Mouse (Mus musculus): Measurements from ENCODE around the gene Znfx1. TPM values are rescaled to one million over a fixed set of nuclear protein-coding genes. Genes with fewer than 3 reads are reported as not detected.

Gene Znfx1
- polyA plus RNA-seq, 1 experiment from 2014 or later, result 7.6 TPM

- Histone ChIP-seq H3K4me3 (ENCODE audit: low read length) (peak overlapping the region; percentile 99), H3K4me1 (ENCODE audit: control insufficient read depth, insufficient read depth, low read length) (peaks cover 29% of the 10 kb centered on the region), H3K9me3 (replicated peaks; ENCODE audit: control insufficient read depth, low read length) (no peaks in the 10 kb centered on the region), H3K36me3 (ENCODE audit: control insufficient read depth, insufficient read depth) (no peaks in the 10 kb centered on the region), H3K27me3 (ENCODE audit: control insufficient read depth, insufficient read depth, low read length) (no peaks in the 10 kb centered on the region), H3K9ac (ENCODE audit: low read length) (peak overlapping the region; percentile 81), H3K27ac (ENCODE audit: low read length) (peak overlapping the region; percentile 74), H3K4me2 (ENCODE audit: low read depth, low read length) (peak overlapping the region; percentile 74)
- WGBS, result 35% methylated on average over 8 of the region's 8 CpGs
- peak; percentile 8; the same call in 1 of the 2 replicates for ATAC-seq (replicated peaks; ENCODE audit: extremely low read depth, insufficient read depth, low FRiP score)
Observed at GRCm38 (mm10) chr2:166996533-166996894, 66.3 kb downstream of the Znfx1 start.

GRCm38 (mm10) chr2:166995796-166996532 is 66.9 kb downstream of the Znfx1 start, which contains the start of gene Stau1:
Gene Stau1, minus strand, starts transcription at chr2:166996299.
- WGBS, result under 1% methylated on average over 73 of the region's 88 CpGs
- Histone ChIP-seq H3K9ac (ENCODE audit: low read length) (peak within 1 kb of the TSS; percentile 99), H3K27ac (ENCODE audit: low read length) (peak within 1 kb of the TSS; percentile 99), H3K36me3 (ENCODE audit: control insufficient read depth, insufficient read depth) (no peaks in the 10 kb centered on the region), H3K9me3 (replicated peaks; ENCODE audit: control insufficient read depth, low read length) (no peaks in the 10 kb centered on the region), H3K27me3 (ENCODE audit: control insufficient read depth, insufficient read depth, low read length) (no peaks in the 10 kb centered on the region), H3K4me1 (ENCODE audit: control insufficient read depth, insufficient read depth, low read length) (peaks cover 35% of the 10 kb centered on the region), H3K4me2 (ENCODE audit: low read depth, low read length) (peak within 1 kb of the TSS; percentile 84), H3K4me3 (ENCODE audit: low read length) (peak within 1 kb of the TSS; percentile 99)
- ATAC-seq (replicated peaks; ENCODE audit: extremely low read depth, insufficient read depth, low FRiP score), result peak; percentile 99

DNA sequence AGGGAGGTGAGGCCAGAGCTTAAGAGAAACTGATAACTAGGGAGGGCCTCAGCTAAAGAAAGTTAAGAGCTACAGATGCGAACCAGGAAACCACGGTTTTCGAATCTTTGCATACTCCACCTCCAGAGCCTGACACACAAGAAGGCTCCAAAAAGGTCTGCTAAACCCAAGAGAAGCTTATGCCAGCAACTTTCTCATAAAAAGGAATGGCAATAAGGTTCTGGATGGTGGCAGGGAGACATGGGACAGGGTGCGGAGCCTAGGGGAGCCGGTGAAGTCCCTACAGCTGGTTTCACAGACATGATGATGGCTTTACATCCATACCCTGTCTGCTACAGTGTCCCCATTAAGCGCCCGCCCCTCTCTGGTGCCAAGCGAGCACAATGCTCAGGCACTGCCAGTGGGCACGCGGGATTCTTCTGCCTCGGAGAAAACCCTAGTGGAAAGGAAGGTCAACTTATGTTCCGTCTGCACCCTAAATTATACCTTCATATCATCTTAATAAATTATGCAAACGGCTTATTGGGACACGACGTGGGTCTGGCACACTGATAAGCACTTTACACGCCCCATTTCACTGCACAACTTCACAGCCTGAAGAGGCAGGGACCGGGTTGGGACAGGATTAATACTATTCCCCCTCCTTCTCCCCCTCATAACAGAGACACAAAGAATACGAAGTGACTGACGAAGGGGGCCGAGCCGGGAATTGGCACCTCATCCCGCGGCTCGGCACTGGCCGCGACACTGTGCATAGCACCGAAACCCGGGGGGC is 67.6 kb downstream of the Znfx1 start:
- Histone ChIP-seq H3K9ac (ENCODE audit: low read length) (peak overlapping the region; percentile 99), H3K9me3 (replicated peaks; ENCODE audit: control insufficient read depth, low read length) (no peaks in the 10 kb centered on the region), H3K27ac (ENCODE audit: low read length) (peak overlapping the region; percentile 99), H3K36me3 (ENCODE audit: control insufficient read depth, insufficient read depth) (no peaks in the 10 kb centered on the region), H3K4me3 (ENCODE audit: low read length) (peak overlapping the region; percentile 99), H3K4me1 (ENCODE audit: control insufficient read depth, insufficient read depth, low read length) (peaks cover 41% of the 10 kb centered on the region), H3K27me3 (ENCODE audit: control insufficient read depth, insufficient read depth, low read length) (no peaks in the 10 kb centered on the region), H3K4me2 (ENCODE audit: low read depth, low read length) (peak overlapping the region; percentile 84)
- no peak for ATAC-seq (replicated peaks; ENCODE audit: extremely low read depth, insufficient read depth, low FRiP score)
- 2% methylated on average over 28 of the region's 28 CpGs for WGBS

GRCm38 (mm10) chr2:166991945-166992344 is 70.9 kb downstream of the Znfx1 start:
- Histone ChIP-seq H3K9me3 (replicated peaks; ENCODE audit: control insufficient read depth, low read length) (no peaks in the 10 kb centered on the region), H3K9ac (ENCODE audit: low read length) (no peak overlapping the region), H3K4me1 (ENCODE audit: control insufficient read depth, insufficient read depth, low read length) (peaks cover 43% of the 10 kb centered on the region), H3K27ac (ENCODE audit: low read length) (no peak overlapping the region), H3K4me3 (ENCODE audit: low read length) (no peak overlapping the region), H3K27me3 (ENCODE audit: control insufficient read depth, insufficient read depth, low read length) (no peaks in the 10 kb centered on the region), H3K4me2 (ENCODE audit: low read depth, low read length) (no peak overlapping the region), H3K36me3 (ENCODE audit: control insufficient read depth, insufficient read depth) (no peaks in the 10 kb centered on the region)
- ATAC-seq (replicated peaks; ENCODE audit: extremely low read depth, insufficient read depth, low FRiP score), result no peak

- ATAC-seq (replicated peaks; ENCODE audit: extremely low read depth, insufficient read depth, low FRiP score), result no peak
- peaks cover 39% of the 10 kb centered on the region for H3K4me1 ChIP-seq (ENCODE audit: control insufficient read depth, insufficient read depth, low read length)
- no peak overlapping the region for H3K4me2 ChIP-seq (ENCODE audit: low read depth, low read length)
- H3K36me3 ChIP-seq (ENCODE audit: control insufficient read depth, insufficient read depth), result no peaks in the 10 kb centered on the region
- H3K9ac ChIP-seq (ENCODE audit: low read length), result no peak overlapping the region
- H3K27me3 ChIP-seq (ENCODE audit: control insufficient read depth, insufficient read depth, low read length), result no peaks in the 10 kb centered on the region
- no peak overlapping the region for H3K4me3 ChIP-seq (ENCODE audit: low read length)
- H3K27ac ChIP-seq (ENCODE audit: low read length), result peak overlapping the region; percentile 32; the same call in 1 of the 2 replicates
- 53% methylated on average over 7 of the region's 7 CpGs for WGBS
- no peaks in the 10 kb centered on the region for H3K9me3 ChIP-seq (replicated peaks; ENCODE audit: control insufficient read depth, low read length)
Observed at GRCm38 (mm10) chr2:166990861-166991260, 72.0 kb downstream of the Znfx1 start.

Other genes with a start within 250 kb of the Znfx1 start
- 81.0 and 86.5 TPM in 2 replicates for gene Cse1l, start 157.0 kb downstream of the Znfx1 start, polyA plus RNA-seq (2015; fragmentation: Nextera tagmentation; extraction: Ambion mirVana)
- gene Stau1, start 66.7 kb downstream of the Znfx1 start, polyA plus RNA-seq (2015; fragmentation: Nextera tagmentation; extraction: Ambion mirVana), result 56.8 and 57.1 TPM in 2 replicates
- gene Ddx27, start 47.8 kb downstream of the Znfx1 start, polyA plus RNA-seq (2015; fragmentation: Nextera tagmentation; extraction: Ambion mirVana), result 30.2 and 33.0 TPM in 2 replicates
- 0.43 and 0.45 TPM in 2 replicates for gene Kcnb1, start 127.1 kb upstream of the Znfx1 start, polyA plus RNA-seq (2015; fragmentation: Nextera tagmentation; extraction: Ambion mirVana)
- gene Ptgis, start 177.6 kb upstream of the Znfx1 start, polyA plus RNA-seq (2015; fragmentation: Nextera tagmentation; extraction: Ambion mirVana), result 20.4 and 21.4 TPM in 2 replicates